Mouse (Mus musculus): Measurements from ENCODE around the gene Gm3646. TPM values are rescaled to one million over a fixed set of nuclear protein-coding genes. Genes with fewer than 3 reads are reported as not detected.

The Gm3646 gene
- polyA plus RNA-seq, 1 experiment: not detected

GRCm38 (mm10) chr1:39796765-39797164 lies 8.4 kb downstream of the Gm3646 start:
- WGBS: 78% methylated on average over 3 of the region's 3 CpGs
- TF ChIP-seq POLR2A (IDR thresholded peaks at IDR 0.05; ENCODE audit: borderline replicate concordance, extremely low read depth, low read depth, low read length) (no peak), CTCF (IDR thresholded peaks at IDR 0.05; ENCODE audit: insufficient read depth, low read length) (no peak)
- no peak for DNase-seq
- no peak overlapping the region for H3K4me3 ChIP-seq (replicated peaks; ENCODE audit: extremely low read depth, low read depth, low read length)
- no peaks in the 10 kb centered on the region for H3K4me1 ChIP-seq (ENCODE audit: control insufficient read depth, insufficient read depth, low read length)

- no peaks in the 10 kb centered on the region for H3K4me1 ChIP-seq (ENCODE audit: control insufficient read depth, insufficient read depth, low read length)
- TF ChIP-seq CTCF (IDR thresholded peaks at IDR 0.05; ENCODE audit: insufficient read depth, low read length) (no peak), POLR2A (IDR thresholded peaks at IDR 0.05; ENCODE audit: borderline replicate concordance, extremely low read depth, low read depth, low read length) (no peak)
- H3K4me3 ChIP-seq (replicated peaks; ENCODE audit: extremely low read depth, low read depth, low read length): no peak overlapping the region
- 72% methylated on average over 5 of the region's 5 CpGs for WGBS
- DNase-seq: no peak
These were observed 20.5 kb downstream of the Gm3646 start for GRCm38 (mm10) chr1:39784632-39785031.

- 82% methylated on average over 6 of the region's 6 CpGs for WGBS
- no peaks in the 10 kb centered on the region for H3K4me1 ChIP-seq (ENCODE audit: control insufficient read depth, insufficient read depth, low read length)
- H3K4me3 ChIP-seq (replicated peaks; ENCODE audit: extremely low read depth, low read depth, low read length): no peak overlapping the region
- DNase-seq: no peak
- TF ChIP-seq CTCF (IDR thresholded peaks at IDR 0.05; ENCODE audit: insufficient read depth, low read length) (no peak), POLR2A (IDR thresholded peaks at IDR 0.05; ENCODE audit: borderline replicate concordance, extremely low read depth, low read depth, low read length) (no peak)
These were observed 23.3 kb downstream of the Gm3646 start for GRCm38 (mm10) chr1:39781835-39782234.

GRCm38 (mm10) chr1:39779111-39779980 lies 25.8 kb downstream of the Gm3646 start:
- no peak overlapping the region for H3K4me3 ChIP-seq (replicated peaks; ENCODE audit: extremely low read depth, low read depth, low read length)
- H3K4me1 ChIP-seq (ENCODE audit: control insufficient read depth, insufficient read depth, low read length): no peaks in the 10 kb centered on the region
- DNase-seq: no peak
- 63% methylated on average over 16 of the region's 16 CpGs for WGBS
- TF ChIP-seq CTCF (IDR thresholded peaks at IDR 0.05; ENCODE audit: insufficient read depth, low read length): no peak
- no peak for TF ChIP-seq POLR2A (IDR thresholded peaks at IDR 0.05; ENCODE audit: borderline replicate concordance, extremely low read depth, low read depth, low read length)

- no peak overlapping the region for H3K4me3 ChIP-seq (replicated peaks; ENCODE audit: extremely low read depth, low read depth, low read length)
- TF ChIP-seq POLR2A (IDR thresholded peaks at IDR 0.05; ENCODE audit: borderline replicate concordance, extremely low read depth, low read depth, low read length) (no peak), CTCF (IDR thresholded peaks at IDR 0.05; ENCODE audit: insufficient read depth, low read length) (no peak)
- H3K4me1 ChIP-seq (ENCODE audit: control insufficient read depth, insufficient read depth, low read length): peaks cover 2% of the 10 kb centered on the region
- DNase-seq: no peak
- WGBS: 77% methylated on average over 14 of the region's 14 CpGs
These were observed 31.0 kb downstream of the Gm3646 start for GRCm38 (mm10) chr1:39773991-39774729.

GRCm38 (mm10) chr1:39773551-39773950 lies 31.6 kb downstream of the Gm3646 start:
- Histone ChIP-seq H3K4me3 (replicated peaks; ENCODE audit: extremely low read depth, low read depth, low read length) (no peak overlapping the region), H3K4me1 (ENCODE audit: control insufficient read depth, insufficient read depth, low read length) (peaks cover 2% of the 10 kb centered on the region)
- TF ChIP-seq POLR2A (IDR thresholded peaks at IDR 0.05; ENCODE audit: borderline replicate concordance, extremely low read depth, low read depth, low read length): no peak
- TF ChIP-seq CTCF (IDR thresholded peaks at IDR 0.05; ENCODE audit: insufficient read depth, low read length): no peak
- 70% methylated on average over 5 of the region's 5 CpGs for whole genome bisulfite sequencing
- no peak for DNase-seq

- TF ChIP-seq POLR2A (IDR thresholded peaks at IDR 0.05; ENCODE audit: borderline replicate concordance, extremely low read depth, low read depth, low read length) (no peak), CTCF (IDR thresholded peaks at IDR 0.05; ENCODE audit: insufficient read depth, low read length) (no peak)
- H3K4me1 ChIP-seq (ENCODE audit: control insufficient read depth, insufficient read depth, low read length): peaks cover 2% of the 10 kb centered on the region
- H3K4me3 ChIP-seq (replicated peaks; ENCODE audit: extremely low read depth, low read depth, low read length): no peak overlapping the region
- DNase-seq: no peak
- WGBS: 61% methylated on average over 3 of the region's 3 CpGs
These were observed 32.6 kb downstream of the Gm3646 start for GRCm38 (mm10) chr1:39772401-39773095.

GRCm38 (mm10) chr1:39770436-39770835 lies 34.7 kb downstream of the Gm3646 start:
- TF ChIP-seq POLR2A (IDR thresholded peaks at IDR 0.05; ENCODE audit: borderline replicate concordance, extremely low read depth, low read depth, low read length) (no peak), CTCF (IDR thresholded peaks at IDR 0.05; ENCODE audit: insufficient read depth, low read length) (no peak)
- Histone ChIP-seq H3K4me1 (ENCODE audit: control insufficient read depth, insufficient read depth, low read length) (peaks cover 2% of the 10 kb centered on the region), H3K4me3 (replicated peaks; ENCODE audit: extremely low read depth, low read depth, low read length) (no peak overlapping the region)
- DNase-seq: no peak
- 57% methylated on average over 5 of the region's 5 CpGs for WGBS

- 72% methylated on average over 3 of the region's 3 CpGs for WGBS
- Histone ChIP-seq H3K4me3 (replicated peaks; ENCODE audit: extremely low read depth, low read depth, low read length) (no peak overlapping the region), H3K4me1 (ENCODE audit: control insufficient read depth, insufficient read depth, low read length) (peaks cover 2% of the 10 kb centered on the region)
- TF ChIP-seq CTCF (IDR thresholded peaks at IDR 0.05; ENCODE audit: insufficient read depth, low read length) (no peak), POLR2A (IDR thresholded peaks at IDR 0.05; ENCODE audit: borderline replicate concordance, extremely low read depth, low read depth, low read length) (no peak)
- no peak for DNase-seq
These were observed 37.1 kb downstream of the Gm3646 start for GRCm38 (mm10) chr1:39768017-39768416.
